Mouse (Mus musculus): Measurements from ENCODE around the gene Kif24.

Kif24 gene

DNA sequence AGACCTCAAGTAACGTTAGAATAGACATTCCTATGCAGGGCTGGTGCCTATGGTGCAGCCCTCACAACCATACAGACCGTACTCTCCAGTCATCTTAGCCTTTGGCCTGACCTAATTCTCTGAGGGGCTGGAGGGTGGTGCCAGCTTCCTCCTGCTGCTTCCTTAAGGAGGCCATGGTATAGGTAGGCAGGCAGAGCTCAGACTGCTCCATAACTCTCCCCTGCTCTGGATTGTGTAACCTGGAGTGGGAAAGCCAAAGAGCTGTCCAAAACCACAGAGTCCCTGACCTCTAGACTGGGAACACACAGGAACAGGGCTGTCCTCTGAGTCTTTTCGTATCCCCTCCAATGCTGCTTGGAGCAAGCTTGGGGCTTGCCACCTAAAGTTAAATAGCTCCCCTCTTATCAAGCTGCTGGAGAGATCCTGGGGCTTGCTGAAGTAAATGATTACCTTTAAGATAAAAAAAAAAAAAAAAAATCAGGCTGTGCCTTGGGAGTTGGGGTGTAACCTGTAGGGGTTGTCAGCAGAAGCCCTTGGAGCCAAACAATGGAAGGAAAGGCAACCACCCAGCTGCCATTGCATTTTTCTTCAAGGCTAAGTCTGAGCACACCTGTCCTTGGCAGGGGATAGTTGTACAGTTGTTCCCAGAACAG lies 28.9 kb upstream of the Kif24 start:
- DNase-seq (ENCODE audit: low read depth, low spot score), result no peak

DNA sequence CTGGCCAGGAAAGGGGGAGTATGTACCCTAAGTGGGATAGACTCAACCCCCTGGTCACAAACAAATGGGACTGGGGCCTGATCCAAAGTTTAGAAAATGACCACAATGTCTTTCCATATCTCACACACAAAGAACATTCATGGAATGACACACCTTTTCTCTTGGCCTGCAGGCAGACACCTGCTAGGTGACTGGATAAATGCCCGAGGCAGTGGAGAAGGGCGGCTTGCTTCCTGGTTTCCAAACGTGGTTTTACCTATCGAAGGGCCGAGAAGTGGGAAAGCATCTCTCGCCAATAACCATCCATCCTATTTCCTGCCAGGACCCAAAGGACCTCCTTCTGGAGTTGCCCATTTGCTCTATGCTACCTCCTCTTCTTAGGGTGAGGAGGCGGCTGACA lies 28.3 kb upstream of the Kif24 start:
- DNase-seq (ENCODE audit: low read depth, low spot score), result no peak

DNA sequence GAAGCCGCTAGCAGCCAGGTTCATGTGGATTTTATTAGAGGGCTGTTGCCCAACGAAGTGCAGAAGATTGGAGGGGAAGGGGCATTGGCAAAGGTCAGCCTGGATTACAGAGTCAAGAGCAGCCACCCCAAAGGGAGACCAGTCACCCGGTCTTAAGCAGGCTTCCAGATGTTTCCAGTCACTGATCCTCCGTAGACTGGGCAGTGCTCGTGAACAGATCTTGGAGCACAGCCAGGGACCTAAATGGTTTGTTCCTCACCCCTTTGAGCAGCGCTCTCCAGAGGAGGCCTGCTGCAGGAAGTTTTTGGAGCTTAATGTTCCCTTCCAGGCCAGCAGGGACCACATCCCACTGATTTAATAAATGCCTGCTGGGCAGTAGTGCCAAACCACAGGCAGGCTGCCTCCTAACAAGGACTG lies 16.9 kb upstream of the Kif24 start:
- no peak for DNase-seq (ENCODE audit: low read depth, low spot score)

DNA sequence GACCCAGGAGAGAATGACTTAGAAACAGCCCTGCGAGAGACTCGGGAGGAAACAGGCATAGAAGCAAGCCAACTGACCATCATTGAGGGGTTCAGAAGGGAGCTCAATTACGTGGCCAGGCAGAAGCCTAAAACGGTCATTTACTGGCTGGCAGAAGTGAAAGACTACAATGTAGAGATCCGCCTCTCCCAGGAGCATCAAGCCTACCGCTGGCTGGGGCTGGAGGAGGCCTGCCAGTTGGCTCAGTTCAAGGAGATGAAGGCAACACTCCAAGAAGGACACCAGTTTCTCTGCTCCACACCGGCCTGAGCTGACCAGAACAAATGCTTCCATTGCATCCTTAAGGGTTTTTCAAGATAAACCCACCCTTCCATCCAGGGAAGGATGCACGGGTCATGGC lies 15.6 kb upstream of the Kif24 start:
- DNase-seq (ENCODE audit: low read depth, low spot score), result no peak

DNA sequence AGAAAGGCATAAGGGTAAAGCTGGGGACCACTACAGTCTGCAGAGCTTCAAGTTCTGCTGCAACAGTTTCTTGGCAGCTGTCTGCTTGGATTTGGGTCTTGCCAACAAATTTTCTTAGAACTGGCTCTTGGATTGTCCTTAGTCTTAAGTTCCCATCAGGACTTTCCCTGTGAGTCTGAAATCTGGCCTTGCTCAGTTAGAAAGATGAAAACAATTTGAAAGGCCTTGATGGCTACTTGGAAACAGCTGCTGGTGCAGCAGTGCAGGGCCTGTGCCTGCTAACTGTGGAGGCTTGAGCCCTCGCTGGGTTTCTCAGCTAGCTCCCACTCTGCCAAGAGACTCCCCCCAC lies 14.7 kb upstream of the Kif24 start:
- no peak for DNase-seq (ENCODE audit: low read depth, low spot score)

DNA sequence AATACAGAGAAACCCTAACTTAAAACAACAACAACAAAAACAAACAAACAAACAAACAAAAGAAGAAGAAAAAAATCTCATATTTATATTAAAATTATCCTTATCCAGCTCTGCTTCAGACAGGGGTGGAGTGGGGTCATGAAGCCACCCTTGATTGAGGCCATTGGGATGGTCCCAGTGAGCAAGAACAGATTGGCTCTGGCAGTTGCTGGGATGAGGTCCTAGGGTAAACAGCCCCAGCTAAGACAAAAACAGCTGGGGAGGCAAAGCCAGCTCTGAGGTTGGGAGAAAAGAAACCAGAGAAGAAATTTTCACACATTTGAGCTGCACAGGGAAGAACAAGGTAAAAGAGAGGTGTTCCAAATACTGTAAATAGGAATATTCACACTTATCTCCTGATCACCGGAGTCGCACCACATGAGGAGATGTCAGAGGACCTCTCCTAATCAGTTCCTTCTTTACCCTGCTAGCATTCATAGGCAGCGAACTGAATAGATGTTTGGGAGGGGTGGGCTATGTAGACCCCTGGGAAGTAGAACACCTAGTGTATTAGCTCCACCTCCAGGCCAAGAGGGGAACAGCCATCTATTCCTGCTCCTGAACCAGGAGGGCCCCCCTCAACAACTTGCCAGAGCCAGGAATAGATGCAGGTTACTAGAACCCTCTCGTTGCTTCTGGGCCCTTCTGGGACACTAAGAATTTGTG lies 14.2 kb upstream of the Kif24 start:
- no peak for DNase-seq (ENCODE audit: low read depth, low spot score)

DNA sequence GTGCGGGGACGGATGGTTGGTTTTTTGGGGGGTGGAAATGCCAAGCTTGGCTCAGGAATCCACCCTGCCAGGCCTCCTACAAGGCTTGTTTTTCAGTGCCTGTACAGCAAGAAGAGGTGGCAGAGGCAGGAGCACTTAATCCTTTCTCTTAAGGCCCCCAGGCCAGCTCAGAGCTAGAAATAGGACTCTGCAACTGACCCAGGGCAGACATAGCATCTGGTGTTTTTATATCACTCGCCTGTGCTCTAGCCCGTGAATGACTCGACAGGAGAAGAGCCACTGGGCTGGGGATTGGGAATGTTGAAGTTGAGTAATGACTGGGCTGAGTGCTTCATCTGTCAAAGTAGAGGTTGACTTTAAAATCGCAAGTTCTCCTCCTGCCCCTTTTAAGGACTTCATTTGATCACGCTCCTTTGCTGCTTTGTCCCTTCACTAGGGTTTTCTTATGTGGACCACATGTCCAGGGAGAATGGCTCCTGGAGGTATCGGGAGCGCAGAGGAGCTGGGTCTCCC lies 13.0 kb upstream of the Kif24 start:
- no peak for DNase-seq (ENCODE audit: low read depth, low spot score)

DNA sequence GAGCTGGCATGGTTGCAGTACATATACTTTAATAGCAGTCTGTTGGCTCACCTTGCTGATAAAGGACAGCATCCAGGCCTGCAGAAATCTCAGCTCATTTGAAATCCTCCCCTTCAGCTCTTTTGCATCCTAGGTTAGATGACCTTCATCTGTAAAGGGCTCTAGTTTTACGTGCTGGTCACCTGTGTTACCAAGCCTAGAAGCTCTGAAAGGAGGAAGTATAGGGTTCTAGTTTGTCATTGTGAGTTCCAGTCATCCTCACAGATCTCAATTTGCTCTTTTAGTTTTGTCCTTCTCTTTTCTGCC lies 6.7 kb upstream of the Kif24 start:
- no peak for DNase-seq (ENCODE audit: low read depth, low spot score)

DNA sequence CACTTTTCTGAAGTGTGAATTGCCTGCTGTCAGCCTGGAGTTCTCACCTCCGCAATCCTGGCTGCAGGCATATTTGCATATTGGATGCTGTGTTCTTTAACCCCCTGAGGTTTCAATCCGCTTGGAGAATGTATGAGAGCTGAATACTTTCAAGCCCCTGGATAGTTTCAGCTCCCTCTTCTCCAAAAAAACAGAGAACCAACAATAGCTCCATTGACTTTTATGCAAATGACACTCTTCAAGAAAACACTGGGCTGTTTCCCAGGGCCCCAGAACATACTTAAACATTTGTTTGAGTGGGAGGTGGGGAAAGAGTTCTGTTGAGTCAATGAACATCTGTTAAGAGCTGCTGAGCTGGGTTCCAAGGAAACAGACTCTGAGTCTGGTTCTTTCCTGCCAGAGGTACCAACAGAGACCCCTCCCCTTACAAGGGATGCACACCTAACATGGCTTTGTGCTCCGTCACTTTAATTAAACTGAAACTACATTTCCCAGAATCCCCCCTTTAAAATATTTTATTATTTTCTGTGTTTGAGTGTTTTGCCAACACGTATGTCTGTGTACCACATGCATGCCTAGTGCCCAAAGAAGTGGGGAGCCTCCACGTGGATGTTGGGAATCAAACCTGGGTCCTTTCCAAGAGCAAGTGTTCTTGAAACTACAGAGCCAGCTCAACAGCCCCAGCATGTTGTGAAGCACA lies 6.1 kb upstream of the Kif24 start:
- no peak for DNase-seq (ENCODE audit: low read depth, low spot score)

DNA sequence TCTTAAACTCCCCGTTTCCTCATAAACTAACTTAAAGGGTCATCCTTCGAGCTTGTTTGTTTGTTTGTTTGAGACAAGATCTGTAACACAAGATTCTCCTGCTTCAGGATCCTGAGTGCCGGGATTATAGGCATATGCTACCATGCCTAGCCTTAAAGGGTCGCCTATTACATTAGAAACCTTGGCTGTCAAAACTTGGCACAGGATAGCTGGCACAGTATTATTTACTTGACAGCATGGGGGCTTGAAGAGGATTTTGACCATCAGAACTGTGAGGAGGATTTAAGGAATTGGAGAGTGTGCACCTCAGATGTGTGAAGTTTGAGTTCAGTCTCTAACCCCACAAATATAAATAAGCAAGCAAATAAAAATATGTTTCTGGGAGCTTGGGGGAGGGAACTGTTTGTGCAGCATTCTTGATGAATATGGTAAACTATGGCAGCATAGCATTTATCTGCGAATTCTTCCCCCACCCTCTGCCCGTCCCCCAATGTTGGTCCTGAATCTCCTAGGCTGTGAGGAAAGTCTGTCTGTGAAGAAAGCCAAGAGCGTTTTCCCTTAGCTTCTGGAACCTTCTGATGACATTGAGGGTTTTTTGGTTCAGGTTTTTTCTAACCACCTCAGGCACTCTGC lies 5.5 kb upstream of the Kif24 start:
- DNase-seq (ENCODE audit: low read depth, low spot score), result no peak

DNA sequence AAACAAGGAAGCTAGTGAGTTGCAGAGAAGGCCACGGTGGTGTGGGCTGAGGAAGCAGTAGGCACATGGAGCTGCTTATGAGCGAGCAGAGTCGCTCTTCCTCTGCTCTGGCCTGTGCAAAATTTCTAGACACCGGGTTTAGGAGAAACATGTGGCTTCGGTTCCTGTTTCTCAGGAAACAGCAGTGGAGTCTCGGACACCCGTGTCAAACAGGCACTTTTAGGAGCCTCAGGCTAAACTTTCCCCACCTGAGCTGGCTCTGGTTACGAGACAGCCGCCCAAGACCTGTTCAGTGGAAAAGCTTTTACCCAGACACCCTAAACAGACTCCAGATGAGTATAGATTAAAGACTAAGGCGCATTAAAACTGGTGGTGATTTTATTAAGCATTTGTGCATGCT lies 4.5 kb upstream of the Kif24 start:
- no peak for DNase-seq (ENCODE audit: low read depth, low spot score)

DNA sequence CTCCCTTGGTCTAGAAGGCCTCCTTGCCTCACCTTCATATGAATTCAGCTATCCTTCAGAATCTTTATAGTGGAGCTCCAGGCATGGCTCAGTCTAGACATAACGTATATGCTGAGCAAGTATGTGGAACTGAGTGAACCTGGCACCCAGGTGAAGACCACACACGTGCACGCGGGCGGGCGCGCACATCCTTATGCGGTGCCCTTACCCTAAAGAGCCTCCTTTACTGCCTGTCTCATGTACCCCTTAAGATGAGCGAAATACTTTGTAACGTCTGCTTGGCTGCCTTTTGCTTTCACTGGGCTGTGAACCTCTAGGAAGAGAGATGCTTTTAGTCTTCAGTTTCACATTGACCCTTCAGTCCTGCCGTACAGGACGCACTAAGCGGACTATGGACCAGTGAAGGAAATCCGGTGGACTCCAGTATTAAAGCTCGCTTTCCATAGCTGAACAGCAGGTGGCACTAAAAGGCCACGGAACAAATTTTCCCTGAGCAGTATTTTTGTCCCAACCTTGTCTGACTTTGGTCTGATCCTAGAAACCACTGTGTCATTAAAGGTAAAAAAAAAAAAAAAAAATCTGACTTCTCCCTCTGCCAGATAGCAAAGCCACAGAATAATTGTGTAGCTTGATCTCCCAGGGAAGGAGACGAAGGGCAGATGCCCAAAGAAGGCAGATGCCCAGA lies 3.9 kb upstream of the Kif24 start:
- peak; percentile 59 for DNase-seq (ENCODE audit: low read depth, low spot score)

DNA sequence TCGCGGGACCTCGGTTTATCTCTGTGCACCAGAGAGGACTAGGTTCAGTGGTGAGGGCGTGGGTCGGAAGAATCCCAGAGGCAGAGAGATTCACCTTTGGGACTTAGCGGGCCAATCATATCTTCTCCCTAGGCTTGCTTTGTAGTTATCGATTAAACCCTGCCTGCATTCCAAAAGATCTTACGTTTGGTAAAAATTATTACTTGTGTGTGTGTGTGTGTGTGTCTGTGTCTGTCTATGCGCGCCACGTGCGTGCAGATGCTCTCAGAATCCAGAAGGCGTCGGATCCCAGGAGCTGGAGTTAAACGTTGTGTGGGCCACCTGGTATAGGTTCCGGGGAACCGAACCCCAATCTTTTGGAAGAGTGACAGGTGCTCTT lies 589 bp upstream of the Kif24 start:
- DNase-seq (ENCODE audit: low read depth, low spot score), result no peak

DNA sequence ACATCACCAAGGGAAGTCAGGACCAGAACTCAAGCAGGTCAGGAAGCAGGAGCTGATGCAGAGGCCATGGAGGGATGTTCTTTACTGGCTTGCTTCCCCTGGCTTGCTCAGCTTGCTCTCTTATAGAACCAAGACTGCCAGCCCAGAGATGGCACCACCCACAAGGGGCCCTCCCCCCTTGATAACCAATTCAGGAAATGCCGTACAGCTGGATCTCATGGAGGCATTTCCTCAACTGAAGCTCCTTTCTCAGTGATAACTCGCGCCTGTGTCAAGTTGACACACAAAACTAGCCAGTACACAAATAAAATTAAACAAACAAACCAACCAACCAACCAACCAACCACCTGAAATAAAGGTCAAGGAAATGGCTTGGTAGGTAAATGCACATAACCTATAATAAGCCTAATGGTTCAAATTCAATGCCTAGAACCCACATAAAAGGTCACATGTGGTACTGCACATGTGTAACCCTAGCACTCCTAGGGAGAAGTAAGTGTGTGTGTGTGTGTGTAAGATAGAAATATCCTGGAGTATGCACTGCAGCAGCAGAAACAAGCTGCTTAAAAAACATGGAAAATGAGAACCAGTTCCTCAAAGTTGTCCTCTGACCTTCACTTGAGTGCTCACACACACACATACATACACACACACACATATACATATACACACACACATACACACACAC lies 1.5 kb downstream of the Kif24 start:
- peak; percentile 9 for DNase-seq (ENCODE audit: low read depth, low spot score)

DNA sequence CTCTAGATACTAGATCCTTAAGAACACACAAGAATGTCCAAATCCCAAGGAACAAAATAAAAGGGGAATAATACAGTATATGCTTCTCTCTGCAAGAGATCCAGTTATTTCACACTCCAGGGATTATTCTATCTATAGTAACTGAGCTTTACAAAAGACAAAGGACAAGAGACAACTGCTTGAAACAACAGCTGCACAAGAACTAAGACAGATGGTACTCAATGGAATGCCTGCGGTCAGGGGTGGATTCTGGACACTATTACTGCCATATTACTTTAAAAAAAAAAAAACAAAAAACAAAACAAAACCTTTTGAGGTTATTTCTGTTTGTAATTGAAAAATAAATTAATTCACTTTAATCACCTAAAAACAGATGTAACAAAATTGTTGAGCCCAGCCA lies 4.0 kb downstream of the Kif24 start:
- no peak for DNase-seq (ENCODE audit: low read depth, low spot score)

DNA sequence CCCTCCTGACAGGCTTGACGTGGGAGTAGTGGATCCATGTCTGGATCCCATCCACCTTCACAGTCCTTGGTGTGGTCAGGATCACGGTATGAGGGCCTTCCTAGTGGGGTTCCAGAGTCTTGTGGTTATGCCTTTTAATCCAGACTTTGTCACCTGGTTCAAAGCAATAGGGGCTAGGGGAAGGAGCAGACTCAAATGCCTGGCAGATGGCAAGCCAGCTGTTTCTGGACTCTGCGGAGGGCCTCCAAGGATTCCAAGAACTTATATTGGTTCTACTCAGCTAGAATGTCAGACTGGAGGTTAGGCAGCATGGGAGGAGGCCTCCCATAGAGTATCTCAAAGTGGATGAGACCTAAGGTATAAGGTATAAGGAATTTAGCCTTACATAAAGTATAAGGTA lies 17.1 kb downstream of the Kif24 start:
- DNase-seq (ENCODE audit: low read depth, low spot score), result no peak

DNA sequence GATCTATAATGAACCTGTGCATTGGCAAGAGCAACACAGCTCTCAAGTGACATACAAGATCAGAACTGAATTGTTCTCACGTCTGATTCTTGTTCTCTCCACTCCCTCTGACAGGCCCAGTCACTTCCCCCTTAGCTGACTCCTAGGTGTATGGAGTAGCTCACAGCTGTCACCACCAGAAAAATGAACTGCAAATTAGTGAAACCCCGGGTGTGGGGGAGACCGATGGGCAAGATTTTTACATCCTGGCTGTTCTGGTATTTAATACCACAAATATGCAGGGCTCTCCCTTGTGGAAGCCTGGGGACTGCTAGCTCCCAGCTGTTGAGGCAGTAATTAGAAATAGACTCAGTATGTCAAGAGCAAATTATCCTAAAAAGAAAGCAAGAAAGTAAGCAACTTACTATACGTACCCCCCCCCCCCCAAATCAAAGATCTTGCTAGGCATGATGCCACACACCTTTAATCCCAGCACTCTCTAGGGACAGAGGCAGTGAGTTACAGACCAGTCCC lies 21.8 kb downstream of the Kif24 start:
- no peak for DNase-seq (ENCODE audit: low read depth, low spot score)

DNA sequence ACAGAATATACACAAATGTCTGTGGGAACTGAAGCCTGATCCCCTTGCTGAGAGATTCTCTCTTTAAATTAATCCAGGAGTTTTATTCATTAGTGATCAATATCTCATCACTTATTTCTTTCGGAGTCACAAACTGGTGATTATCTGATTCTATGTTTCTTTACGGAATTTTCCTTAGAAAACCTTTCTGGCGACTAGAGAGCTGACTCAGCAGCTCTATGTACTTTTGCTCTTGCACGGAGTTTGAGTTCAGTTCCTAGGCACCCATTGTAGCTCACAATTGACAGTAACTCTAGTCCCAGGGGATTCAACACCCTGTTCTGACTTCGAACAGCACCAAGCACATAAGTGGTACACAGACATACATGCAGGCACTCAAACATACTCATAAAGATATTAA lies 25.8 kb downstream of the Kif24 start:
- no peak for DNase-seq (ENCODE audit: low read depth, low spot score)

DNA sequence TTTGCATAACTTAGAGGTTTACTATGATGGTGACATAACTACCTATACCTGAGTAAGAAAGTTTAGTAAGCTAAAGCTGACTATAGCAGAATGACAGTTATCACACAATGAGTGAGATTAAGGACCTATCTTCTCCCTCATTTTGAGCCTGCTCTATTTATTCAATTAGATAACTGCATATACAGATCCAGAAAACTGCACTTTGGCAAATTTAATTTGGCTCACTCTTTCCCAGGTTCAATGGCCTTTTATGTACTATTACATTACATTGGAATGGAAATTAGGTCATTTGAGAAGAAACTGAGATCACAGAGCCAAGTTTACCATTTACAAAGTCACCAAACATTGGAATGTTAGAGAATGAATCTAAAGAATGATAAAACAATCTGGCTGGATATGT lies 47.7 kb downstream of the Kif24 start:
- no peak for DNase-seq (ENCODE audit: low read depth, low spot score)

DNA sequence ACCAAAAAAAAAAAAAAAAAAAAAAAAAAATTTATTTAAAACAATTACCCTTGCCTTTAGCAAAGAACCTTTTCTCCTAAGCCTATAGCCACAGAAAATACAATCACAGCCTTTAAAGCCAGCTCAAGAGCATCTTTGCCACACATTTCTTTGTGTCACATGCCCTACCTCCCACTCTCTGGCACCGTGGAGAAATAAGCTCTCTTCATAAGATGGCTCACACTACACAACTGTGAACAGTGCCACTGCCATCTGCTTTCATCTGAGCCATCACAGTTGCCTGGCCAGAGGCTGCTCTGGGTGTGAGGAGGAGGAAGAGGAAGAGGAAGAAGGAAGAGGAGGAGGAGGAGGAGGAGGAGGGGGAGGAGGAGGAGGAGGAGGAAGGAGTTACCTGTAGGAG lies 55.3 kb downstream of the Kif24 start:
- no peak for DNase-seq (ENCODE audit: low read depth, low spot score)

DNA sequence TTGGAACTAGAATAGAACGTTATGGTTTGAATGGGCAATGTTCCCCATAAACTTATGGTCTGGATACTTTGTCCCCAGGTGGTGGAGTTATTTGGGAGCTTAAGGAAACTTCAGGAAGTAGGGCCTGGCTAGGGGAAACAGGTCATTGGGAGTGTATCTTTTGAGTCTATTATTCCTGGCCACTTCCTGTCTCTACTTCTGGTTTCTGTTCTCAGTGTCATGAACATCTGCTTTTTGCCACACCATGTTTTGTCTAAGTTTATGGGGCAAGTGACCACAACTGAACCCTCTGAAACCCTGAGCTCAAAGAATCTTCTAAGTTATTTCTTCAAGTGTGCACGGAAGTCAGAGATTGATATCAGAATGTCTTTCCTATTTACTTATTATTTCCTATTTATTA lies 57.3 kb downstream of the Kif24 start:
- no peak for DNase-seq (ENCODE audit: low read depth, low spot score)

All from CD4-positive, CD25-positive, alpha-beta regulatory T cell, adult 2 months (primary cell).